Mouse (Mus musculus): ENCODE measurements around the gene Arhgap42. TPM values are rescaled to one million over a fixed set of nuclear protein-coding genes. Genes with fewer than 3 reads are reported as not detected.

The Arhgap42 gene
- total RNA-seq, 2 experiments from 2014 or later = 11.1 to 13.1 TPM

- no peak for DNase-seq
Measured at GRCm38 (mm10) chr9:9208205-9208604, 30.7 kb downstream of the Arhgap42 start.

GRCm38 (mm10) chr9:9207251-9207650 lies 31.6 kb downstream of the Arhgap42 start:
- DNase-seq = no peak

GRCm38 (mm10) chr9:9200827-9201388 lies 38.0 kb downstream of the Arhgap42 start:
- no peak for DNase-seq

GRCm38 (mm10) chr9:9199170-9199841 lies 39.6 kb downstream of the Arhgap42 start:
- no peak for DNase-seq

- DNase-seq = no peak
Measured at GRCm38 (mm10) chr9:9198645-9199044, 40.3 kb downstream of the Arhgap42 start.

GRCm38 (mm10) chr9:9196046-9196445 lies 42.9 kb downstream of the Arhgap42 start:
- no peak for DNase-seq

GRCm38 (mm10) chr9:9194496-9194895 lies 44.4 kb downstream of the Arhgap42 start:
- DNase-seq = no peak

GRCm38 (mm10) chr9:9192716-9193115 lies 46.2 kb downstream of the Arhgap42 start:
- DNase-seq = no peak

- no peak for DNase-seq
Measured at GRCm38 (mm10) chr9:9190835-9191234, 48.1 kb downstream of the Arhgap42 start.

GRCm38 (mm10) chr9:9188167-9188566 lies 50.7 kb downstream of the Arhgap42 start:
- no peak for DNase-seq

- DNase-seq = no peak
Measured at GRCm38 (mm10) chr9:9177745-9178144, 61.2 kb downstream of the Arhgap42 start.

- no peak for DNase-seq
Measured at GRCm38 (mm10) chr9:9174924-9175323, 64.0 kb downstream of the Arhgap42 start.

GRCm38 (mm10) chr9:9174206-9174605 lies 64.7 kb downstream of the Arhgap42 start:
- no peak for DNase-seq

GRCm38 (mm10) chr9:9173091-9173490 lies 65.8 kb downstream of the Arhgap42 start:
- no peak for DNase-seq

- no peak for DNase-seq
Measured at GRCm38 (mm10) chr9:9171146-9171816, 67.6 kb downstream of the Arhgap42 start.

- peak; percentile 26 for DNase-seq
Measured at GRCm38 (mm10) chr9:9165641-9166063, 73.2 kb downstream of the Arhgap42 start.

- DNase-seq = no peak
Measured at GRCm38 (mm10) chr9:9160736-9161135, 78.2 kb downstream of the Arhgap42 start.

GRCm38 (mm10) chr9:9158241-9158640 lies 80.7 kb downstream of the Arhgap42 start:
- DNase-seq = no peak

- DNase-seq = no peak
Measured at GRCm38 (mm10) chr9:9157425-9157824, 81.5 kb downstream of the Arhgap42 start.

- no peak for DNase-seq
Measured at GRCm38 (mm10) chr9:9154636-9155035, 84.3 kb downstream of the Arhgap42 start.

GRCm38 (mm10) chr9:9144301-9145121 lies 94.4 kb downstream of the Arhgap42 start:
- no peak for DNase-seq

- DNase-seq = no peak
Measured at GRCm38 (mm10) chr9:9143102-9143501, 95.8 kb downstream of the Arhgap42 start.

GRCm38 (mm10) chr9:9142561-9142960 lies 96.3 kb downstream of the Arhgap42 start:
- DNase-seq = no peak

Measured in heart, postnatal 4 days (tissue).